Mouse (Mus musculus) E14TG2a.4 (cell line): ENCODE measurements at regions not wholly inside any gene's neighbourhood (a gene's known extent, or its start where the extent isn't known, plus 50 kb on each side); places are given as distances from the start of the nearest gene placed in this dataset.

Experiments
- CTCF ChIP-seq: conservative IDR thresholded peaks from 2 replicates; pipeline ENCODE4 v1.5.1; 2014; ENCODE audit warnings: low read length
- NANOG ChIP-seq: IDR thresholded peaks from 2 replicates; pipeline ENCODE4 v1.6.1; 2014; ENCODE audit warnings: borderline replicate concordance, low read length, mixed read lengths
- POU5F1 ChIP-seq: IDR thresholded peaks from 2 replicates; pipeline ENCODE4 v1.6.1; 2014; ENCODE audit warnings: low read length, borderline replicate concordance

GRCm38 (mm10) chr4:105907611-105908010 is 117.9 kb downstream of the Gm12728 start:
- TF ChIP-seq CTCF = no peak
- TF ChIP-seq POU5F1 = no peak
- no peak for TF ChIP-seq NANOG
